Mouse (Mus musculus) NIH3T3 (cell line): ENCODE data around the gene Ndc1.
"Not testable (repeated sequence)": the region's sequence is repeated elsewhere in the genome, so short reads cannot be mapped to it uniquely, and the experiment has no call there.

ENCODE experiments used
- DNase-seq: peaks from one replicate; pipeline ENCODE4 v3.0.0-alpha.2; 2012; ENCODE audit warnings: low read depth

The Ndc1 gene

DNA sequence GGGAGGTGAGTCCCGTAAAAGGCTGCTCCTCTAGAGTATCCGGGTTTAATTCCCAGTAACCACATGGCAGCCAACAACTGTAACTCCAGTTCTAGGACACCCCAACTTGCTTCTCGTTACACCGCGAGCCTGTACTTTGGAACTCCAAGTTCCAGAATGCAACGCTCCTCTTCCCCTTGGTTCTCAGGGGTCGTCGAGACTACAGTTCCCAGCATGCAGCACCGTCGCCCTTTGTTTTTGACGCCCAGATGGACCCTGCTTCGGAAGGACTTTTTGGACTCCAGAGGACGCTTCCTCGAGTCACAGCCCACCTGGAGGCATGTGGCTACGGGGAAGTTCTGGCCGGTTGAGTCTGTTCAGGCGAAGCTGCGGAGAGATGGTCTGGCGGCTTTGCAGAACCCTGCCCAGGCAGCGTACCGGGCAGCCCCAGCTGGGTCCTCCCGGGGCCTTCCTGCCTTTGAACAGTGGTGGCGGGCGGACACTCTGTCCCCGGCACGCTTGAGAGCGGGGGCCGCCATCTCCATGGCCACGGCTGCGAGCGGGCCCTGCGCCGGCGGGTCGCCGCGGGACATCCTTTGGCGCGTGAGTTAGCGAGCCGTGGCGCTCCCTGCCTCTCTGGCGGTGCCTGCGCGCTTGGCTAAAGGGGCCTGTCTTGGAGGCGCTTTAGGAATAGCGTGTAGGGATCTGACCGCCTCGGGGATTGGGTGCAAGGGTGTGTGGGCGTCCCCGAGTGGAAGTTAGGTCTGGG is at the start of gene Ndc1:
Ndc1 (plus strand) TSS at position 218 of the 748 bp plus-strand sequence.
- DNase-seq = peak; percentile 92

GRCm38 (mm10) chr4:107318646-107319045 is 48.9 kb upstream of the Ndc1 start:
- DNase-seq = no peak

GRCm38 (mm10) chr4:107321041-107321440 is 46.5 kb upstream of the Ndc1 start:
- DNase-seq = no peak

DNA sequence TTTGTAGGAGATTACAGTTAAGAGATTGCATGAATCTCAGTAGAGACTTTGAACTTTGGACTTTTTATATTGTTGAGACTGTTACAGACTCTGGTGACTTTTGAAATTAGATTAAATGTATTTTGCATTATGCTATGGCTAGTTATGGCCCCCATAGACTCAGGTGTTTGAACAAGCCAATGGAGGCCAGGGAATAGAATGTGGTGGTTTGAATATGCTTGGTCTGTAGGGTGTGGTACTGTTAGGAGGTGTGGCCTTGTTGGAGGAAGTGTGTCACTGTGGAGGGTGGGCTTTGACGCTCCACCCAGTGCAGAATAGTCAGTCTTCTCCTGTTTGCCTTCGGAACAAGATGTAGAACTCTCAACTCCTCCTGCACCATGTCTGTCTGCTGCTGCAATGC is 44.5 kb upstream of the Ndc1 start:
- DNase-seq = no peak

DNA sequence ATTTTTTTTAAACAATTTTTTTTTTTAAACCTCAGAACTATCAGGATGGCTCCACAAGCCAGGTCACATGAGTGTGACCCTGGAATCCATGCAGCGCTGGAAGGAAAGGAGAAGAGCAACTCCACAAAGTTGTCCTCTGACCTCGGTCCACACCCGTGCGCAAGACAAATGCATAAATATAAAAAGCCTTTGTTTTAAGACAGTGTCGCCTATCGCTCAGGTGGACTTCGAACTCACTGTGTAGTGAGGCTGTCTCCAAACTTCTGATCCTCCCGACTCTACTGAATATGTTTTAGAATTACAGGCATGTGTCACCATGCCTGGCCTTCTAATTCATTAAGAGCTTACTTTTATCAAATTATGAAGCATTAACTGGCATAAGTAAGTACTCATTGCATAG is 39.1 kb upstream of the Ndc1 start:
- no peak for DNase-seq

GRCm38 (mm10) chr4:107333514-107333913 is 34.1 kb upstream of the Ndc1 start:
- no peak for DNase-seq

DNA sequence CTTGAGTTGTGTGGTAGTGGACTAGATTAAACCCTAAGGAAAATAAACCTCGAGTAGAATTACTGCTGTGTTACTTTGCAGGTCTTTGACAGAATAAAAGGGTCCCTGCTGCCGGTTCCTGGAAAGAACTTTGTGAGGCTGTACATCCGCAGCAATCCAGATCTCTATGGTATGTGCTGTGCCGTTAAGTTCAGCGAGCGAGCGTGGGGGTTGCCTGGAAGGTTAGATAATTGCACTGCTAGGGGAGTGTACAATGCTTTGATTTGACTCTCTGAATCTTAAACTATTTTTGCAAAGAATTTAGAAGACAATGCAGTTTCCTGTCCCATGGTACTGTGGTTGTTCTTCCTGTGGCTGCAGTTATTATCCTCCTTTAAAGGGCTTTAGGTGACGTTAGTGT is 31.2 kb upstream of the Ndc1 start:
- DNase-seq = no peak

DNA sequence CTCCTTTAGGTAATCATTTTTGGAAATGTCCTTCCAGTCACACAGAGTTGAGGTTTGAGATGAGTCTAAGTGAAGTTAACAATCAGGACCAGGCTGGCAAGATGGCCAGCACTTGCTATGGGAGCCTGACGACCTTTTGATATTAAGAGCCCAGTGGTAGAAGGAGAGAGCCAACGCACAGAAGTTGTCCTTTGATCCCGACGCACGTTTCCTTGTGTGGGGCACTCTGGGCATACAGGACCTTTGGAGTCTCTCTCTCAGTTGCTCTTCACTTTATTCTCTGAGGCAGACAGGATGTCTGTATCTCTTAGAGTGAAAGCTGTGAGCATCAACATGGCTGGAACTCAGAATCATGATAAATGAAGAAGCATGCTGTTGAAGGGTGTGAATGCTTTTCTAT is 30.1 kb upstream of the Ndc1 start:
- DNase-seq = no peak

- no peak for DNase-seq
These were observed 26.2 kb upstream of the Ndc1 start for GRCm38 (mm10) chr4:107341354-107341753.

DNA sequence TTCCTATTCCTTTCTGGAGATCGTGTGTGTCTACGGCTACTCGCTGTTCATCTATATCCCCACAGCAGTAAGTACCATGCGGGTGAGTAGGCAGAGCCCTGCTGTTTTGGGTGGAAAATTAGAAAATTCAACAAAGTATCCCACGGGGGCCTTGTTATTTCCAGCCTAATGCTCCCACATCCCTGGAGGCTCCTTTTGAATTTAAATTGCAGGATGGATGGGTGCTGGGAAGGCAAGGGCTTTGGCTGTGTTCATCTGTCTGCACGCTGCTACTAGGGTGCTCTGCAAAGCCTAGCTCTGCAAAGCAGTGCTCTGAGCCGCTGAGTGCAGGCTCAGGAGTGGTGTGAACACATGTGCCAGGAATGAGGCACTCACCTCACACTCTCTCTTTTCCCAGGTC is 23.0 kb upstream of the Ndc1 start:
- no peak for DNase-seq

GRCm38 (mm10) chr4:107347221-107347620 is 20.4 kb upstream of the Ndc1 start:
- no peak for DNase-seq

- no peak for DNase-seq
These were observed 18.9 kb upstream of the Ndc1 start for GRCm38 (mm10) chr4:107348529-107349310.

GRCm38 (mm10) chr4:107349311-107350008 is 18.1 kb upstream of the Ndc1 start:
- DNase-seq = peak; percentile 78

DNA sequence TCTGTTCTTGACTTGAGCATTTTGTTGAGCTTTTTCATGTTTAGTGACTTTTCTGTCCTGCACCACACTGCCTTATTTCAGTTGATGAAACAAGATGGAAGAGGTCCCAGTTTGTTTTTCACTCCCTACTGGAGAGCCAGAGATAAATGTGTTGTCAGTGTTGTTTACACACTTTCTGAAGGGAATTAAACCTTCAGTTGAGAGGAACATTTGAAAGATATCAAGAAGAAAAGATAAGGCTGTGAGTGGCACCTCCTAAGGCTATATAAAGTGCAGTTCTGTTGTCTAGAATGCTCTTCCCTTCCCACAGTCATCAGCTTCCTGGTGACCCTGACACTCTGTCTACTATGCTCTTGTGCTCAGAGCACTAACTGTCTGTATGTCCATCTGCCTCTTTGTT is 16.2 kb upstream of the Ndc1 start:
- no peak for DNase-seq

DNA sequence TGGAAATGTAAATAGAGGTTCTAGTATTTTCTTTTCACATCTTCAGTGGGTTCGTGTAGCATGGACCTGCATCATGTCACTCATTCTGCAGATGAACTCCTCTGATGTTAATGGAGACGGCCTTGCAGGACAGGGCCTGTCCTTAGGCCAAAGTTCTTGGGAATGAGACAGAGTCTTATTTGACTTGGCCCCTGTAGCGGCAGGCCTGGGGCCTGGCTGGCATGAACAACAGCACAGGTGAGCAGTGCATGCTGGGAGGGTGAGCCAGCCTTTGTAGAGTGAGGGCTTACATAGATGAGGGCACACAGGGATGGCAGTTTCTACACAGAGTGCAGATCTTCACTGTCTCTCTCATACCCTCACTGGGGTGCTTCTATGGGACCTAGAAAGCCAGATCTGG is 14.0 kb upstream of the Ndc1 start:
- no peak for DNase-seq

DNA sequence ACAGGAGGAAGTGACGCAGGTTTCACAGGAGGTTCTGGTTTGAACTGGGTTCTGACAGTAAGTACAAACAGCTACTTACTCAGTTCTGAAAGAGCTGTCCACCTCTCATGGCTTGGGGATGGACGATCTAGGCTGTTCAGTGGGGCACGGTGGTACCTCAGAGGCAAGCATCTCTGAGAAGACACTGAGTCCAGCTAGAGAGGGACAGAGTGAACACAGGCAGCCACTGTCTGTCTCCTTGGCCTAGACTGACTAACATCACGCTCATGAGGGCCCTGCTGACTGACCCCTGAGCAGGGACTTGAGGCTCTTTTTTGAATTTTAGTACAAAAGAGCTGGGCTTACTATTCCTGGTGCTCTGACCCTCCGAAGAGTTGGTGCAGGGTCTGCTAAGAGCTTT is 13.5 kb upstream of the Ndc1 start:
- no peak for DNase-seq

DNA sequence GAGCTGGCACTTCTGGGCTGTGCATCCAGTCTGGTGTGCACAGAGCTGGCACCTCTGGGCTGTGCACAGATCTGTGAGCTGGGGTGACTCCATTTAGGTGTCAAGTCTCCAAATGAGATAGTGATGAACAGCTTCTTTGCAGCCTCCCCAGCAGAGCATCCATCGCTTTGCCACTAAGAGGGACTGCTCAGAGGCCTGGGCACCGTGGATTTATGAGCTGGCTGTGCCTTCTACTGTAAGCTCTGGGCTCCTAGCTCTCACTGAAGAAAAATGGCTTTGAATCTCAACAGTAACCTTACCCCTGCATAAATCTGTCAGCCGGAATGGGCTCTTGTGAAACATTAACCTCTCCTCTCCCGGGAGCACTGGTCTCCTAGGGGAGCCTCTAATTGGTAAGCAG is 13.0 kb upstream of the Ndc1 start:
- DNase-seq = peak; percentile 39

DNA sequence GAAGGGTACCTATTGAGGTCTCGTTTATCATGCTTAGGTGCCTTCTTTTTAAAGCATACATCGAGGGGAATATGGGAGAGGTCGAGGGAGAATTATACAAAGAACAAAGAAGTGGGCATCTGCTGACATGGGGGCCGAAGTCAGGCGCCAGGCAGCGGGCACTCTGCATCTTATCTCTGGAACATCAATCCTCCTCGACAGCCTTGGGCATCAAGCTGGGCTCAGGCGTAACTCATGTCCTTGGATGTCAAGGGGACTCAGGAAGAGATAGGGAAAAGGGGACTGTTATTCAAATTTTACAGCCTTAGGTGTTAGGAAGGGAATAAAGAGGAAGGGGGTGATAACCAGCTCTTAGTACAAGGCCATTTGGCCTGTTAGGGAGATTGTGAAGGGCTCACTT is 10.4 kb upstream of the Ndc1 start:
- not testable (repeated sequence) for DNase-seq

DNA sequence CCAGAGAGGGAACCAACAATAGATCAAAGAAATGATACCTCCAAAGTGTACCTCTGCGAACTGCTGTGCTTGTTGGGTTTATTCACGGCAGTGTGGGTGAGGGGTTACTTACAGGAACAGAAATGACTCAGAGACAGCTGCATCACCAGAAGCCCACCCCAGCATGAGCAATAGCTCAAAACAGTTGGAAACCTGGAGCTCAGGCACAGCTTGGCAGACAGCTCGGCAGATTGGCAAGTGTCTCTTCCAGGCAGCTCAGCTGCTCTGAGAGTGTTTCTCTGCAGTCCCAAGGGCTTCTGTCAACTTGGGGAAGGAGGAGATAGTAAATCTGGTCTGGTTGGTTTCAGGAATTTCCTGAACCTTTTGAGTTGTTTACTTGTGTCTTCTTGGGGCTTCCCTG is 9.1 kb upstream of the Ndc1 start:
- no peak for DNase-seq

GRCm38 (mm10) chr4:107360457-107361145 is 7.0 kb upstream of the Ndc1 start:
- DNase-seq = no peak

DNA sequence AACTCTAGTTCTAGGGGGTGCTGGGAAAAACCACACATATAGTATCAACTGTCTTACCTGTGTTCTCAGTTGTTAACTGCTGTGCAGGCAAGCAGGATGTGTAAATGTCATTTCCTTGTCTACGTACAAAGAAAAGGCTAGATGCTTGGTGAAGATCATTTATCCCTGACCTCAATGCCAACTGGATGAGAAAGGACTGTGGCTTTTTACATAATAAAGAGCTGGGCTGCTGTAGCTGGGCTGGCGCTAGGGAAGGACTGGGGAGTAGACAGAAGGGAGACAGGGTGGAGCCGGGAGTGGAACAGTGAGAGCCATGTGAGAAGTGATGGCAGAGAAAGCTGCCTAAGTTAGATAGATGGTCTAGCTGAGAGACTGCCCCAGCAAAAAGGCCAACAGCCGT is 4.8 kb upstream of the Ndc1 start:
- no peak for DNase-seq

- DNase-seq = peak; percentile 57
These were observed 4.0 kb upstream of the Ndc1 start for GRCm38 (mm10) chr4:107363573-107363972.
